ENCODE assay signal across 9 mouse cellular contexts in genomic region chr14:55933586-55933985, GRCm38 (mm10). TPM values are rescaled to one million over a fixed set of nuclear protein-coding genes. Genes with fewer than 3 reads are reported as not detected.
A peak's percentile ranks its signal among the peaks of the same experiment; 100 is the strongest.
DNase-seq lines count a peak whose midpoint lies in the region; ATAC-seq and TF ChIP-seq lines count a peak whose summit lies in the region.
"Had no signal": no experiment of that assay in that cellular context is flagged by ENCODE, and none has a peak within 500 bp of the region (broad histone marks: within the 10 kb centered on the region; RNA-seq: fewer than 3 reads in every experiment).

No protein-coding gene starts in this region.

- TF ChIP-seq CTCF in cerebellum, adult 2 months (IDR thresholded peaks at IDR 0.05; ENCODE audit: borderline replicate concordance, insufficient read depth, low read depth, low read length) = no peak

- no peak for TF ChIP-seq POLR2A in cerebellum, adult 2 months (IDR thresholded peaks at IDR 0.05; ENCODE audit: borderline replicate concordance, insufficient read depth, low read length)

- H3K9me3 ChIP-seq in heart, embryonic 16.5 days (replicated peaks; ENCODE audit: control insufficient read depth, low read length) = no peaks in the 10 kb centered on the region
- H3K9me3 ChIP-seq in limb, embryonic 10.5 days (replicated peaks) = no peaks in the 10 kb centered on the region

- peak overlapping the region; percentile 20; the same call in 1 of the 2 replicates for H3K9ac ChIP-seq in heart, embryonic 16.5 days (ENCODE audit: low read length)

- H3K36me3 ChIP-seq in heart, embryonic 16.5 days (ENCODE audit: control insufficient read depth, insufficient read depth) = no peaks in the 10 kb centered on the region
- H3K36me3 ChIP-seq in limb, embryonic 10.5 days = no peaks in the 10 kb centered on the region

- 21% methylated on average over 7 of the region's 7 CpGs for WGBS in heart, embryonic 16.5 days
- WGBS in limb, embryonic 10.5 days = 30% methylated on average over 7 of the region's 7 CpGs
- 21% methylated on average over 7 of the region's 7 CpGs for WGBS in cerebellum, adult 2 months

- H3K27ac ChIP-seq in heart, embryonic 16.5 days (ENCODE audit: low read length) = no peak overlapping the region; the same call in 1 of the 2 replicates
- H3K27ac ChIP-seq in limb, embryonic 10.5 days = peak overlapping the region; percentile 46
- H3K27ac ChIP-seq in cerebellum, adult 2 months (ENCODE audit: insufficient read depth, low read length) = no peak overlapping the region

- H3K4me1 ChIP-seq in heart, embryonic 16.5 days (ENCODE audit: control insufficient read depth, insufficient read depth, low read length) = peaks cover 3% of the 10 kb centered on the region; the same call in 1 of the 2 replicates
- H3K4me1 ChIP-seq in limb, embryonic 10.5 days = peaks cover 29% of the 10 kb centered on the region
- no peaks in the 10 kb centered on the region for H3K4me1 ChIP-seq in cerebellum, adult 2 months (ENCODE audit: control insufficient read depth, insufficient read depth, low read length)

- peak; percentile 80 for ATAC-seq in heart, embryonic 16.5 days (replicated peaks; ENCODE audit: extremely low read depth, insufficient read depth, low FRiP score)
- ATAC-seq in inflammation-experienced regulatory T-cells, adult 6 months = no peak

- H3K4me3 ChIP-seq in heart, embryonic 16.5 days (ENCODE audit: low read length) = no peak overlapping the region
- H3K4me3 ChIP-seq in limb, embryonic 10.5 days = no peak overlapping the region
- H3K4me3 ChIP-seq in cerebellum, adult 2 months (replicated peaks; ENCODE audit: insufficient read depth, low read depth, low read length) = no peak overlapping the region

- H3K4me2 ChIP-seq in heart, embryonic 16.5 days (ENCODE audit: low read depth, low read length) = peak overlapping the region; percentile 30; the same call in 1 of the 2 replicates

- peak; percentile 5 for DNase-seq in 3T3-L1 (ENCODE audit: low read depth, low spot score)
- DNase-seq in adrenal gland, postnatal 25 days = peak; percentile 11
- peak; percentile 50 for DNase-seq in limb, embryonic 10.5 days (ENCODE audit: low spot score)
- no peak for DNase-seq in ovary, postnatal 10 days (ENCODE audit: low spot score)
- DNase-seq in frontal cortex, postnatal 25 days (ENCODE audit: low spot score in 2 of 2) = no peak
- DNase-seq in cerebellum, adult 2 months = no peak

- H3K27me3 ChIP-seq in heart, embryonic 16.5 days (ENCODE audit: control insufficient read depth, insufficient read depth, low read length) = no peaks in the 10 kb centered on the region
- no peaks in the 10 kb centered on the region for H3K27me3 ChIP-seq in limb, embryonic 10.5 days (ENCODE audit: low read depth, poor library complexity, severe bottlenecking)
- no peaks in the 10 kb centered on the region for H3K27me3 ChIP-seq in cerebellum, adult 2 months (ENCODE audit: control insufficient read depth, insufficient read depth, low read length)

RNA-seq across cellular contexts. Expression of gene Cma1, which starts 10.9 kb away (rescaled TPM):
- total RNA-seq in adrenal gland, postnatal 25 days (2021) = 0.49 and 1.2 TPM in 2 replicates
- polyA plus RNA-seq in heart, embryonic 16.5 days (2015; fragmentation: Nextera tagmentation; extraction: Ambion mirVana) = 8.1 and 8.3 TPM in 2 replicates
- polyA plus RNA-seq in limb, embryonic 10.5 days (2016; fragmentation: Nextera tagmentation; extraction: Ambion mirVana) = not detected in 2 replicates
- polyA plus RNA-seq in inflammation-experienced regulatory T-cells, adult 6 months (2017; shearing (Covaris generic)) = not detected
- polyA plus RNA-seq in cerebellum, adult 2 months (2012; rRNA removed) = not detected in 2 replicates

RNA-seq across cellular contexts. Expression of gene Cma2, which starts 17.2 kb away (rescaled TPM):
- total RNA-seq in adrenal gland, postnatal 25 days (2021) = not detected in 2 replicates
- not detected in 2 replicates for polyA plus RNA-seq in heart, embryonic 16.5 days (2015; fragmentation: Nextera tagmentation; extraction: Ambion mirVana)
- not detected in 2 replicates for polyA plus RNA-seq in limb, embryonic 10.5 days (2016; fragmentation: Nextera tagmentation; extraction: Ambion mirVana)
- not detected for polyA plus RNA-seq in inflammation-experienced regulatory T-cells, adult 6 months (2017; shearing (Covaris generic))
- not detected in 2 replicates for polyA plus RNA-seq in cerebellum, adult 2 months (2012; rRNA removed)
- polyA plus RNA-seq: gonadal fat pad, adult 2 months had no signal

RNA-seq across cellular contexts. Expression of gene Sdr39u1, which starts 33.5 kb away (rescaled TPM):
- total RNA-seq in adrenal gland, postnatal 25 days (2021) = 58.1 and 62.6 TPM in 2 replicates
- polyA plus RNA-seq in heart, embryonic 16.5 days (2015; fragmentation: Nextera tagmentation; extraction: Ambion mirVana) = 59.6 and 59.9 TPM in 2 replicates
- polyA plus RNA-seq in limb, embryonic 10.5 days (2016; fragmentation: Nextera tagmentation; extraction: Ambion mirVana) = 55.0 and 70.3 TPM in 2 replicates
- polyA plus RNA-seq in inflammation-experienced regulatory T-cells, adult 6 months (2017; shearing (Covaris generic)) = 100 to 1,000 TPM in 1 of 3 experiments, 10 to 100 TPM in 2; 76.4 to 107 (median 93.3) TPM
- polyA plus RNA-seq in cerebellum, adult 2 months (2012; rRNA removed) = 214 and 218 TPM in 2 replicates

RNA-seq across cellular contexts. Expression of gene Khnyn, which starts 48.8 kb away (rescaled TPM):
- 21.6 and 25.5 TPM in 2 replicates for total RNA-seq in adrenal gland, postnatal 25 days (2021)
- 9.8 and 11.2 TPM in 2 replicates for polyA plus RNA-seq in heart, embryonic 16.5 days (2015; fragmentation: Nextera tagmentation; extraction: Ambion mirVana)
- polyA plus RNA-seq in limb, embryonic 10.5 days (2016; fragmentation: Nextera tagmentation; extraction: Ambion mirVana) = 35.0 and 38.8 TPM in 2 replicates
- polyA plus RNA-seq in inflammation-experienced regulatory T-cells, adult 6 months (2017; shearing (Covaris generic)) = 10 to 100 TPM; 10.5 to 13.1 (median 12.8) TPM
- polyA plus RNA-seq in cerebellum, adult 2 months (2012; rRNA removed) = 47.4 and 52.8 TPM in 2 replicates

RNA-seq across cellular contexts. Expression of gene Cbln3, which starts 49.4 kb away (rescaled TPM):
- 0.15 and 0.24 TPM in 2 replicates for total RNA-seq in adrenal gland, postnatal 25 days (2021)
- 0.59 and 0.69 TPM in 2 replicates for polyA plus RNA-seq in heart, embryonic 16.5 days (2015; fragmentation: Nextera tagmentation; extraction: Ambion mirVana)
- polyA plus RNA-seq in limb, embryonic 10.5 days (2016; fragmentation: Nextera tagmentation; extraction: Ambion mirVana) = 0.15 and 0.31 TPM in 2 replicates
- under 1 TPM in 1 of 3 experiments, not detected in 2; 0.11 TPM for polyA plus RNA-seq in inflammation-experienced regulatory T-cells, adult 6 months (2017; shearing (Covaris generic))
- 534 and 635 TPM in 2 replicates for polyA plus RNA-seq in cerebellum, adult 2 months (2012; rRNA removed)

Comparison
In these comparisons a context has a peak if more than half of its experiments do, and no peak if none do; other contexts are left out.
1. DNase-seq: peak in 3T3-L1 (single experiment), adrenal gland, postnatal 25 days (single experiment) and limb, embryonic 10.5 days (single experiment); none in ovary, postnatal 10 days (single experiment), frontal cortex, postnatal 25 days (0 of 2) and cerebellum, adult 2 months (0 of 2).